Comparison of ENCODE assay signal across 8 mouse cellular contexts in the genomic region with DNA sequence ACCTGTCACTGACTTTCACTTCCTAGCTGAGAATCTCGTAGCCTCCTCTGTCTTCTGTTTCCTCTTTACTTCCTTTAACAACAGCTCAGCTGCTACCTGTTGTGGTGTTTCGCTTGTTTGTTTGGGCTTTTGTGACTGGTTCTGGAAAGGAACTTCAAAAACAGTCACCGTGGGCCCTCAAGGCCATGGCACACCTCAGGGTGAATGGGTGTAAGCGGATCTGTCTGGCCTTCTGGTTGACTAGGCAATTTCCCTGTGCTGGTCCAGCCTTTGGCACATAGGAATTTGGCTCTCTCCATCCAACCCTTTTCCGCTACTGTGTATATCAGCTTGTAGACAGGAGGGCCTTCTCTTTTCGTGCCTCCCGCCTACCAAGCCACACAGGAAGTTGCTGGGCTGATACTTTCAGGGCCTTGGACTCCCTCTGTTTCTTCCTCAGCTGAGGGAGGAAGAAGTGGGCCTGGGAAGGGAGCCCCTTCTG. TPM values are rescaled to one million over a fixed set of nuclear protein-coding genes. Genes with fewer than 3 reads are reported as not detected.
DNase-seq lines count a peak whose midpoint lies in the region; ATAC-seq and TF ChIP-seq lines count a peak whose summit lies in the region.

No protein-coding gene starts in this region.

- no peaks in the 10 kb centered on the region for H3K27me3 ChIP-seq in liver, adult 2 months (ENCODE audit: control insufficient read depth, insufficient read depth, low read length)
- H3K27me3 ChIP-seq in intestine, embryonic 15.5 days (replicated peaks): no peaks in the 10 kb centered on the region
- H3K27me3 ChIP-seq in stomach, embryonic 15.5 days (replicated peaks): no peaks in the 10 kb centered on the region

- TF ChIP-seq CTCF in liver, adult 2 months (IDR thresholded peaks at IDR 0.05; ENCODE audit: low read depth, low read length): no peak
- TF ChIP-seq CTCF in bone marrow macrophage, adult 2 months (IDR thresholded peaks at IDR 0.05; ENCODE audit: low read depth, low read length): no peak

- no peak for DNase-seq in liver, adult 2 months (ENCODE audit: extremely low read depth, low read depth, low spot score)
- DNase-seq in liver: no peak
- DNase-seq in layer of hippocampus, postnatal 10 days (ENCODE audit: low spot score in 2 of 2): no peak
- no peak for DNase-seq in adrenal gland, postnatal 4 days (ENCODE audit: low spot score in 2 of 2)
- DNase-seq in ovary, postnatal 10 days (ENCODE audit: low spot score): no peak

- H3K4me2 ChIP-seq in intestine, embryonic 15.5 days (replicated peaks): peak overlapping the region; percentile 84
- H3K4me2 ChIP-seq in stomach, embryonic 15.5 days: peak overlapping the region; percentile 82

- TF ChIP-seq POLR2A in liver, adult 2 months (IDR thresholded peaks at IDR 0.05; ENCODE audit: extremely low read depth, insufficient read depth, low read length): no peak
- TF ChIP-seq POLR2A in bone marrow macrophage, adult 2 months (IDR thresholded peaks at IDR 0.05; ENCODE audit: borderline replicate concordance, low read depth, low read length): no peak

- H3K79me2 ChIP-seq in liver, adult 2 months (ENCODE audit: control insufficient read depth, insufficient read depth, low read length): no peaks in the 10 kb centered on the region

- WGBS in liver, adult 2 months: 75% methylated on average over 7 of the region's 7 CpGs
- WGBS in intestine, embryonic 15.5 days: 82% methylated on average over 7 of the region's 7 CpGs
- 69% methylated on average over 7 of the region's 7 CpGs for WGBS in stomach, embryonic 15.5 days

- no peaks in the 10 kb centered on the region for H3K9me3 ChIP-seq in intestine, embryonic 15.5 days
- H3K9me3 ChIP-seq in stomach, embryonic 15.5 days: no peaks in the 10 kb centered on the region

- H3K4me3 ChIP-seq in liver, adult 2 months (ENCODE audit: insufficient read depth, low read depth, low read length): no peak overlapping the region
- no peak overlapping the region for H3K4me3 ChIP-seq in bone marrow macrophage, adult 2 months (ENCODE audit: insufficient read depth, low read length)
- peak overlapping the region; percentile 66 for H3K4me3 ChIP-seq in intestine, embryonic 15.5 days (replicated peaks)
- peak overlapping the region; percentile 74 for H3K4me3 ChIP-seq in stomach, embryonic 15.5 days (replicated peaks)

- H3K4me1 ChIP-seq in liver, adult 2 months (ENCODE audit: control insufficient read depth, insufficient read depth, low read length): peaks cover 10% of the 10 kb centered on the region
- H3K4me1 ChIP-seq in bone marrow macrophage, adult 2 months (ENCODE audit: control insufficient read depth, insufficient read depth, low read length): peaks cover 46% of the 10 kb centered on the region
- H3K4me1 ChIP-seq in intestine, embryonic 15.5 days (replicated peaks): peaks cover 52% of the 10 kb centered on the region
- peaks cover 49% of the 10 kb centered on the region for H3K4me1 ChIP-seq in stomach, embryonic 15.5 days

- H3K36me3 ChIP-seq in liver, adult 2 months (ENCODE audit: control insufficient read depth, insufficient read depth, low read length): no peaks in the 10 kb centered on the region
- H3K36me3 ChIP-seq in intestine, embryonic 15.5 days: no peaks in the 10 kb centered on the region
- H3K36me3 ChIP-seq in stomach, embryonic 15.5 days: no peaks in the 10 kb centered on the region

- ATAC-seq in intestine, embryonic 15.5 days: no peak
- ATAC-seq in stomach, embryonic 15.5 days (ENCODE audit: insufficient read depth, low FRiP score, low read depth): no peak

- peak overlapping the region; percentile 24 for H3K27ac ChIP-seq in liver, adult 2 months (replicated peaks; ENCODE audit: insufficient read depth, low read depth, low read length)
- H3K27ac ChIP-seq in bone marrow macrophage, adult 2 months (ENCODE audit: insufficient read depth, low read depth, low read length): 0 out of 2 replicates have a peak overlapping the region, but pooled peaks have one; percentile 70
- no peak overlapping the region for H3K27ac ChIP-seq in intestine, embryonic 15.5 days
- H3K27ac ChIP-seq in stomach, embryonic 15.5 days: no peak overlapping the region

- H3K9ac ChIP-seq in liver, adult 2 months (ENCODE audit: low read depth, low read length): no peak overlapping the region
- no peak overlapping the region for H3K9ac ChIP-seq in intestine, embryonic 15.5 days
- no peak overlapping the region; the same call in 1 of the 2 replicates for H3K9ac ChIP-seq in stomach, embryonic 15.5 days

RNA-seq across cellular contexts. Expression of gene Rcsd1, which starts 3.6 kb away (rescaled TPM):
- total RNA-seq in liver, adult 2 months (2014; rRNA removed): 2.6 and 3.0 TPM in 2 replicates
- polyA plus RNA-seq in liver, adult 2 months (2012; rRNA removed): 2.8 and 3.3 TPM in 2 replicates
- 59.7 and 60.3 TPM in 2 replicates for polyA plus RNA-seq in bone marrow macrophage, adult 2 months (2012; ENCODE audit: insufficient read depth, insufficient read length, missing spikeins)
- 32.7 and 33.8 TPM in 2 replicates for polyA plus RNA-seq in intestine, embryonic 15.5 days (2015; fragmentation: Nextera tagmentation; extraction: Ambion mirVana)
- 42.4 and 43.1 TPM in 2 replicates for polyA plus RNA-seq in stomach, embryonic 15.5 days (2015; fragmentation: Nextera tagmentation; extraction: Ambion mirVana)
- 1 to 10 TPM; 6.8 to 6.9 TPM for total RNA-seq in layer of hippocampus, postnatal 10 days (2021)
- 10 to 100 TPM; 29.5 to 31.9 TPM for total RNA-seq in adrenal gland, postnatal 4 days (2021)

RNA-seq across cellular contexts. Expression of gene Creg1, which starts 57.6 kb away (rescaled TPM):
- total RNA-seq in liver, adult 2 months (2014; rRNA removed): 414 and 570 TPM in 2 replicates
- 420 and 447 TPM in 2 replicates for polyA plus RNA-seq in liver, adult 2 months (2012; rRNA removed)
- polyA plus RNA-seq in bone marrow macrophage, adult 2 months (2012; ENCODE audit: insufficient read depth, insufficient read length, missing spikeins): 889 and 906 TPM in 2 replicates
- polyA plus RNA-seq in intestine, embryonic 15.5 days (2015; fragmentation: Nextera tagmentation; extraction: Ambion mirVana): 101 and 124 TPM in 2 replicates
- polyA plus RNA-seq in stomach, embryonic 15.5 days (2015; fragmentation: Nextera tagmentation; extraction: Ambion mirVana): 107 and 111 TPM in 2 replicates
- total RNA-seq in layer of hippocampus, postnatal 10 days (2021): 10 to 100 TPM; 18.7 to 23.7 TPM
- 10 to 100 TPM; 43.2 to 44.4 TPM for total RNA-seq in adrenal gland, postnatal 4 days (2021)

Comparison
In these comparisons a context has a peak if more than half of its experiments do, and no peak if none do; other contexts are left out.
1. H3K27ac ChIP-seq: peak in liver, adult 2 months (single experiment) and bone marrow macrophage, adult 2 months (single experiment); none in intestine, embryonic 15.5 days (single experiment) and stomach, embryonic 15.5 days (single experiment).
2. H3K4me3 ChIP-seq: peak in intestine, embryonic 15.5 days (single experiment) and stomach, embryonic 15.5 days (single experiment); none in liver, adult 2 months (single experiment) and bone marrow macrophage, adult 2 months (single experiment).